Comparison of ENCODE assay signal across 8 mouse cellular contexts in genomic region chr12:69790530-69791505, GRCm38 (mm10). TPM values are rescaled to one million over a fixed set of nuclear protein-coding genes. Genes with fewer than 3 reads are reported as not detected.
A peak's percentile ranks its signal among the peaks of the same experiment; 100 is the strongest.
DNase-seq lines count a peak whose midpoint lies in the region; ATAC-seq lines count a peak whose summit lies in the region.

TSS of gene Cdkl1 (minus strand) at chr12:69791267.

- peaks cover 18% of the 10 kb centered on the region for H3K4me1 ChIP-seq in embryonic facial prominence, embryonic 10.5 days
- peaks cover 6% of the 10 kb centered on the region; the same call in 1 of the 2 replicates for H3K4me1 ChIP-seq in intestine, embryonic 15.5 days (replicated peaks)

- peak within 1 kb of the TSS; percentile 88 for H3K4me2 ChIP-seq in intestine, embryonic 15.5 days (replicated peaks)

- WGBS in embryonic facial prominence, embryonic 10.5 days: 2% methylated on average over 45 of the region's 45 CpGs
- WGBS in intestine, embryonic 15.5 days: 2% methylated on average over 45 of the region's 45 CpGs

- peaks cover 52% of the 10 kb centered on the region for H3K27me3 ChIP-seq in embryonic facial prominence, embryonic 10.5 days (replicated peaks; ENCODE audit: low read depth, poor library complexity, severe bottlenecking)
- H3K27me3 ChIP-seq in intestine, embryonic 15.5 days (replicated peaks): no peaks in the 10 kb centered on the region

- peak within 1 kb of the TSS; percentile 76 for H3K27ac ChIP-seq in embryonic facial prominence, embryonic 10.5 days (replicated peaks)
- no peak within 1 kb of the TSS for H3K27ac ChIP-seq in intestine, embryonic 15.5 days

- peak within 1 kb of the TSS; percentile 29 for H3K9ac ChIP-seq in intestine, embryonic 15.5 days

- H3K36me3 ChIP-seq in embryonic facial prominence, embryonic 10.5 days (replicated peaks): no peaks in the 10 kb centered on the region
- no peaks in the 10 kb centered on the region for H3K36me3 ChIP-seq in intestine, embryonic 15.5 days

- intact Hi-C loops in left cerebral cortex, postnatal 36 days (cut with DNase I): loop anchor here (5.0 kb wide), 1 partner anchor 44 kb away; no protein-coding TSS in a partner anchor

- peak within 1 kb of the TSS; percentile 70 for H3K4me3 ChIP-seq in embryonic facial prominence, embryonic 10.5 days
- peak within 1 kb of the TSS; percentile 45 for H3K4me3 ChIP-seq in intestine, embryonic 15.5 days (replicated peaks)

- H3K9me3 ChIP-seq in embryonic facial prominence, embryonic 10.5 days: no peaks in the 10 kb centered on the region
- no peaks in the 10 kb centered on the region for H3K9me3 ChIP-seq in intestine, embryonic 15.5 days

- DNase-seq in adrenal gland, postnatal 25 days: peak; percentile 78
- peak; percentile 61 for DNase-seq in embryonic facial prominence, embryonic 10.5 days (ENCODE audit: low spot score)
- DNase-seq in gastrocnemius, postnatal 4 days (ENCODE audit: low spot score in 2 of 2): peak; percentile 26 to 37
- DNase-seq in left cerebral cortex, postnatal 36 days (ENCODE audit: low spot score in 2 of 2): peak; percentile 74 to 77
- peak; percentile 50 to 53 for DNase-seq in right cerebral cortex, postnatal 36 days (ENCODE audit: low spot score in 2 of 2)
- peak; percentile 37 to 67 for DNase-seq in urinary bladder, postnatal 4 days (ENCODE audit: low spot score in 2 of 2)

- ATAC-seq in intestine, embryonic 15.5 days: peak; percentile 95
- ATAC-seq in megakaryocyte-erythroid progenitor cell, adult 5-6 weeks (replicated peaks; ENCODE audit: low FRiP score, low TSS enrichment, poor library complexity, severe bottlenecking): peak; percentile 95

RNA-seq across cellular contexts. Expression of gene Cdkl1, which starts in this region (rescaled TPM):
- 1.5 and 2.4 TPM in 2 replicates for total RNA-seq in adrenal gland, postnatal 25 days (2021)
- 0.43 and 1.6 TPM in 2 replicates for polyA plus RNA-seq in embryonic facial prominence, embryonic 10.5 days (2016; fragmentation: Nextera tagmentation; extraction: Ambion mirVana)
- 1 to 10 TPM; 2.0 to 2.9 TPM for total RNA-seq in gastrocnemius, postnatal 4 days (2021)
- polyA plus RNA-seq in intestine, embryonic 15.5 days (2015; fragmentation: Nextera tagmentation; extraction: Ambion mirVana): 2.7 and 2.9 TPM in 2 replicates
- 10 to 100 TPM; 26.8 to 37.5 TPM for total RNA-seq in left cerebral cortex, postnatal 36 days (2021)
- total RNA-seq in megakaryocyte-erythroid progenitor cell, adult 5-6 weeks (2014; fragmentation: Nextera tagmentation): 0.27 and 0.57 TPM in 2 replicates
- total RNA-seq in megakaryocyte-erythroid progenitor cell, adult 5-6 weeks (2017): 1.2 and 2.1 TPM in 2 replicates
